Mouse (Mus musculus): ENCODE measurements around the gene Corin. TPM values are rescaled to one million over a fixed set of nuclear protein-coding genes. Genes with fewer than 3 reads are reported as not detected.

Corin gene
- polyA plus RNA-seq, 1 experiment from 2014 or later = 4.5 TPM

DNA sequence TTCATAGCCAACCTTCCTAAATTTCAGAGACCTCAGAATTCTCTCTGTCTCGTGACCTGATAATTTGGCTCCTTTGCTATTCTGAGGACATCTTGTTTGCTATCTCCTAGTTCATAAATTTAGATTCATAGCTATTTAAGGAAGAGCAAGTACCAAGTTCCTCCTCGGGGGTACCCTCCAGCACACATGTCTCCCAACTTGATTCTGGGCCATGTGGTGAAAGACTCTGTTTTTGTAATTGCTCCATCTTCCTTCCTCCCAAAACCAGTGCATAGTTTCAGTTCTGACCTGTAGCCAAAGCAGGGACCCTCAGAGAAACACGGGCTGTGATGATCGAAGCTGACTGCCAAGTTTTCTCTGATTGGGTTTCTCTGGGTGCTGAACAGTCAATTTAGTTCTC lies 7.5 kb downstream of the Corin start:
- Histone ChIP-seq H3K27ac (replicated peaks; ENCODE audit: low read depth, low read length) (no peak overlapping the region), H3K36me3 (ENCODE audit: control insufficient read depth, insufficient read depth, low read length) (no peaks in the 10 kb centered on the region), H3K27me3 (replicated peaks; ENCODE audit: control insufficient read depth, insufficient read depth, low read length) (no peaks in the 10 kb centered on the region), H3K4me3 (ENCODE audit: low read depth, low read length) (no peak overlapping the region), H3K9me3 (ENCODE audit: control insufficient read depth, low read length) (no peaks in the 10 kb centered on the region), H3K4me1 (ENCODE audit: control insufficient read depth, insufficient read depth, low read length) (no peaks in the 10 kb centered on the region), H3K4me2 (ENCODE audit: low read depth, low read length) (no peak overlapping the region), H3K9ac (ENCODE audit: low read depth, low read length) (no peak overlapping the region)
- 68% methylated on average over 4 of the region's 4 CpGs for WGBS
- DNase-seq (ENCODE audit: low spot score) (no peak), ATAC-seq (ENCODE audit: low read depth) (no peak)

DNA sequence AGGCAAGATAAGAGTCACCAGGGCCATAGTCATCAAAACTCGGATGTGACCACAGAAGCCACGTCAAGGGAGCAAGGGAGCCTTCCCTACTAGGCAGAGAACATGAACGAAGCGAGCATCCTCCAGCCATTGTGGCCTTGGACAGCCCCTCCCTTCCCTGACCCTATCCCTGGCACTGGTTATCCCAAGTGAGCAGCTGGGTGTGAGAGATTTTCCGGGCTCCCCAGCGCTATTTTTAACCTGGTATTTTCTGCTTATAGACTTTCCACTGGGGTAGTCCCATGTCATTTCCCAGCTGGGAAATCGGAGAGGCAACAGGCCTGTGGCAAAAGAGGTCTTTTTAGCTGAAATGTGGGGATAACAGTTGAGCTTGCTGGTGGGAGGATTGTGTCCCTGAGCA lies 10.4 kb downstream of the Corin start:
- H3K4me2 ChIP-seq (ENCODE audit: low read depth, low read length) = no peak overlapping the region
- no peaks in the 10 kb centered on the region for H3K27me3 ChIP-seq (replicated peaks; ENCODE audit: control insufficient read depth, insufficient read depth, low read length)
- H3K36me3 ChIP-seq (ENCODE audit: control insufficient read depth, insufficient read depth, low read length) = no peaks in the 10 kb centered on the region
- no peaks in the 10 kb centered on the region for H3K4me1 ChIP-seq (ENCODE audit: control insufficient read depth, insufficient read depth, low read length)
- DNase-seq (ENCODE audit: low spot score) = peak; percentile 43
- H3K4me3 ChIP-seq (ENCODE audit: low read depth, low read length) = no peak overlapping the region
- ATAC-seq (ENCODE audit: low read depth) = peak; percentile 67; the same call in 1 of the 2 replicates
- H3K9ac ChIP-seq (ENCODE audit: low read depth, low read length) = no peak overlapping the region
- no peaks in the 10 kb centered on the region for H3K9me3 ChIP-seq (ENCODE audit: control insufficient read depth, low read length)
- H3K27ac ChIP-seq (replicated peaks; ENCODE audit: low read depth, low read length) = no peak overlapping the region
- WGBS = 75% methylated on average over 7 of the region's 7 CpGs

DNA sequence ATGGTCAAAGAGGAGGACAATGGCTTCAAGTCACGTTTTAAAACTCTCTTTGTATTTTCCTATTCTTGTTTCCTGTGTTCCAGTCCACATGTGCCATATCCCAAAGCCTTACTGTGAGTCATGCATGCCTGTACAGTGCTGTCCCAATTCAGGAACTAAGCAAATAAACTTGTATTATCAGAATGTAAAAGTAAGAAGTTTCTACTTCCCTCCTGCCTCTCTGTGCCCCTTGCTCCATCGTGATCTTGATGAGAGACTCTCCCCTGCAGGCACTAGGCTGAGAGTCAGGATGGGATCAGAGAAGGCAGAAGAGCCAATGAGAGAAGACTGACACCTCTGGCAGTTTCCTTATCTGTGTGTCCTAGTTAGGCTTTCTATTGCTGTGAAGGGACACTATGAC lies 13.0 kb downstream of the Corin start:
- Histone ChIP-seq H3K4me3 (ENCODE audit: low read depth, low read length) (no peak overlapping the region), H3K4me2 (ENCODE audit: low read depth, low read length) (no peak overlapping the region), H3K9me3 (ENCODE audit: control insufficient read depth, low read length) (no peaks in the 10 kb centered on the region), H3K36me3 (ENCODE audit: control insufficient read depth, insufficient read depth, low read length) (no peaks in the 10 kb centered on the region), H3K27me3 (replicated peaks; ENCODE audit: control insufficient read depth, insufficient read depth, low read length) (no peaks in the 10 kb centered on the region), H3K27ac (replicated peaks; ENCODE audit: low read depth, low read length) (no peak overlapping the region), H3K9ac (ENCODE audit: low read depth, low read length) (no peak overlapping the region), H3K4me1 (ENCODE audit: control insufficient read depth, insufficient read depth, low read length) (no peaks in the 10 kb centered on the region)
- DNase-seq (ENCODE audit: low spot score) = no peak
- no peak for ATAC-seq (ENCODE audit: low read depth)
- 52% methylated on average over 2 of the region's 2 CpGs for WGBS

DNA sequence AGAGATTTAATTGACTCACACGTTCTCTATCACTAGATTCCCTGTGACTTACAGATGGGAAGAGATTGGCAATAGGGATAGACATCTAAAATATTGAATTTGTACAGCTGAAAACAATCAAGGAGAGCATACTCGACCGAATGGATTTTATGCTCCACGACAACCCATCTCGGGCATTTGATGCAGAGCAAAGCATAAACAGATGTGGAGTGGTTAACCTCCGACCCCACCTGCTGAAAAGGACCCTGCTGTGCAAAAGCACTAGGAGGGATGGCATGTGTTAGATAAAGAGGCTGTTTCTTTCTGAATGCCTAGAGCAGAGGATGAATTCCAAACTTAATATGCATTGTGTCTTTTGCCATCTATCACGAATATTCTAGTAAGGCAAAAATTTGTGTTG lies 23.8 kb downstream of the Corin start:
- Histone ChIP-seq H3K27ac (replicated peaks; ENCODE audit: low read depth, low read length) (no peak overlapping the region), H3K9me3 (ENCODE audit: control insufficient read depth, low read length) (no peaks in the 10 kb centered on the region), H3K4me2 (ENCODE audit: low read depth, low read length) (no peak overlapping the region), H3K4me3 (ENCODE audit: low read depth, low read length) (no peak overlapping the region), H3K36me3 (ENCODE audit: control insufficient read depth, insufficient read depth, low read length) (no peaks in the 10 kb centered on the region), H3K9ac (ENCODE audit: low read depth, low read length) (no peak overlapping the region), H3K27me3 (replicated peaks; ENCODE audit: control insufficient read depth, insufficient read depth, low read length) (no peaks in the 10 kb centered on the region), H3K4me1 (ENCODE audit: control insufficient read depth, insufficient read depth, low read length) (no peaks in the 10 kb centered on the region)
- ATAC-seq (ENCODE audit: low read depth) (no peak), DNase-seq (ENCODE audit: low spot score) (no peak)
- 16% methylated on average over 7 of the region's 7 CpGs for WGBS

DNA sequence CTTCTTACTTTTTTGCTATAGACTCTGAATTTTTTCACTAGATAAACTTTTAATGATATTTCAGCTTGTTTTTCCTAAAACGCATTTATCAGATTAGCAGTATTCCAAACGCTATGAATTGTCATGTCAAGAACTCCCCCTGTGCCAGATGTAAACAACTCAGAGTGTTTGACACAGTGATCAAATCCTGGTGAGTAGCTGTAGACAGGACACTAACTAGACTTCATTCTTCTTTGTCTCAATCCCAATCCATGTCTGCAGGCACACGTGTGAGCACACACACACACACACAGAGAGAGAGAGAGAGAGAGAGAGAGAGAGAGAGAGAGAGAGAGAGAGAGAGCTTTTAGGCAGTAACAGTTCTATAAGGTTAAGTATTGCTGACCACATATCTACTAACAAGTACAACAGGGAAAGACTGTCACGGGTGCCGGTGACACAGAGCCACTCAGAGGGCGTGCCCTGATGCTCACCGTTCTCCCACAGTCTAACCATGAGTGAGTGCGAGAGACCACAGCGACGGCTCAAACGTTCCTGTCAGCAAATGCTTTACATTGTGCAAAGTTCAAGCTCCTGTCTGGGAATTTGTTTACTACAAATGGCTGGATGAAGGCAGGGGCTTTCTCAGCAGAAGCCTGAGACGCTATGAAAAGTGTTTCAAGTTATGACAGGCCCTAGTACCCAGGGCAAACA lies 31.8 kb downstream of the Corin start:
- DNase-seq (ENCODE audit: low spot score) = no peak
- 57% methylated on average over 12 of the region's 12 CpGs for WGBS

DNA sequence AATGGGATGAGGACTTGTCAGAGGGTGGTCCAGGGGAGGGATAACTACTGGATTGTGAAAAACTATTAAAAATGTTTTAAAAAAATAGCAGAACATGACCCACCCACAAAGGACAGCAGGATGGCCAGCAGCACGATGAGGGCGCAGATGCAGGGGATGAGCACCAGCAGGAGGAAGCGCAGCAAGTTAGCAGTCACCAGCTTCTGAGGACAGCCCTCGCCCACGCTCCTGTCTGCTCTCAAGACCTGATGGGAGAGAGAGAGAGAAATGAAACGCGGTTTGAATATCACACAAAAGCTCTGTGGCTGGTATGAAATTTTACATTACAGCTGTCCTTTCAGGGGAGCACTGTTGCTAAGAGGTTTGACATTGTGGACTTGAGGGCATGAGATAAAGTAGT lies 32.5 kb downstream of the Corin start:
- Histone ChIP-seq H3K4me2 (ENCODE audit: low read depth, low read length) (no peak overlapping the region), H3K9ac (ENCODE audit: low read depth, low read length) (no peak overlapping the region), H3K4me1 (ENCODE audit: control insufficient read depth, insufficient read depth, low read length) (no peaks in the 10 kb centered on the region), H3K36me3 (ENCODE audit: control insufficient read depth, insufficient read depth, low read length) (no peaks in the 10 kb centered on the region), H3K27me3 (replicated peaks; ENCODE audit: control insufficient read depth, insufficient read depth, low read length) (no peaks in the 10 kb centered on the region), H3K27ac (replicated peaks; ENCODE audit: low read depth, low read length) (no peak overlapping the region), H3K4me3 (ENCODE audit: low read depth, low read length) (no peak overlapping the region), H3K9me3 (ENCODE audit: control insufficient read depth, low read length) (no peaks in the 10 kb centered on the region)
- DNase-seq (ENCODE audit: low spot score) = no peak
- no peak for ATAC-seq (ENCODE audit: low read depth)
- 76% methylated on average over 7 of the region's 7 CpGs for WGBS

More for the DNA sequence above, 31.8 kb downstream of the Corin start:
- Histone ChIP-seq H3K27ac (replicated peaks; ENCODE audit: low read depth, low read length) (no peak overlapping the region), H3K4me1 (ENCODE audit: control insufficient read depth, insufficient read depth, low read length) (no peaks in the 10 kb centered on the region), H3K36me3 (ENCODE audit: control insufficient read depth, insufficient read depth, low read length) (no peaks in the 10 kb centered on the region), H3K9me3 (ENCODE audit: control insufficient read depth, low read length) (no peaks in the 10 kb centered on the region), H3K27me3 (replicated peaks; ENCODE audit: control insufficient read depth, insufficient read depth, low read length) (no peaks in the 10 kb centered on the region), H3K4me2 (ENCODE audit: low read depth, low read length) (no peak overlapping the region), H3K9ac (ENCODE audit: low read depth, low read length) (no peak overlapping the region), H3K4me3 (ENCODE audit: low read depth, low read length) (no peak overlapping the region)
- ATAC-seq (ENCODE audit: low read depth) = no peak

DNA sequence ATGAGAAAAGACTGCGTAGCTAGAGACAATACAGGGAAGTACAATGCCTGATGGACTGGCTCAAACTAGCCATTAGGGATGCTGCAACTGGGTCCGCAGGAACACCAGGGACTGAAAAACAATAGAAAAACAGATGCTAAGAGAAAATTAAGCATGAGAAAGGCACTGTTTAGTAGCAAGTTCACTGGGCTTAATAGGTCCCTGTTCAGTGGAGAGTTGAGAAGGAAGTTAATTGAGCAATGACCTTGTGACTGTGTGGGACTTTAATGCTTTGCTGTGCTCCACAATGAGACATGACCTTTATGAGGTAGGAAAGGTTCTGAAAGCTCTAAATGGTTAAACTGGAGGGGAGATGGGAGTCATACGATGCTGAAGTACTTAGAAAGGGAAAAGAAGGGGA lies 39.3 kb downstream of the Corin start:
- Histone ChIP-seq H3K27ac (replicated peaks; ENCODE audit: low read depth, low read length) (no peak overlapping the region), H3K9ac (ENCODE audit: low read depth, low read length) (no peak overlapping the region), H3K4me2 (ENCODE audit: low read depth, low read length) (no peak overlapping the region), H3K36me3 (ENCODE audit: control insufficient read depth, insufficient read depth, low read length) (no peaks in the 10 kb centered on the region), H3K4me1 (ENCODE audit: control insufficient read depth, insufficient read depth, low read length) (no peaks in the 10 kb centered on the region), H3K4me3 (ENCODE audit: low read depth, low read length) (no peak overlapping the region), H3K27me3 (replicated peaks; ENCODE audit: control insufficient read depth, insufficient read depth, low read length) (no peaks in the 10 kb centered on the region), H3K9me3 (ENCODE audit: control insufficient read depth, low read length) (no peaks in the 10 kb centered on the region)
- DNase-seq (ENCODE audit: low spot score) (no peak), ATAC-seq (ENCODE audit: low read depth) (no peak)
- WGBS = 76% methylated on average over 3 of the region's 3 CpGs

DNA sequence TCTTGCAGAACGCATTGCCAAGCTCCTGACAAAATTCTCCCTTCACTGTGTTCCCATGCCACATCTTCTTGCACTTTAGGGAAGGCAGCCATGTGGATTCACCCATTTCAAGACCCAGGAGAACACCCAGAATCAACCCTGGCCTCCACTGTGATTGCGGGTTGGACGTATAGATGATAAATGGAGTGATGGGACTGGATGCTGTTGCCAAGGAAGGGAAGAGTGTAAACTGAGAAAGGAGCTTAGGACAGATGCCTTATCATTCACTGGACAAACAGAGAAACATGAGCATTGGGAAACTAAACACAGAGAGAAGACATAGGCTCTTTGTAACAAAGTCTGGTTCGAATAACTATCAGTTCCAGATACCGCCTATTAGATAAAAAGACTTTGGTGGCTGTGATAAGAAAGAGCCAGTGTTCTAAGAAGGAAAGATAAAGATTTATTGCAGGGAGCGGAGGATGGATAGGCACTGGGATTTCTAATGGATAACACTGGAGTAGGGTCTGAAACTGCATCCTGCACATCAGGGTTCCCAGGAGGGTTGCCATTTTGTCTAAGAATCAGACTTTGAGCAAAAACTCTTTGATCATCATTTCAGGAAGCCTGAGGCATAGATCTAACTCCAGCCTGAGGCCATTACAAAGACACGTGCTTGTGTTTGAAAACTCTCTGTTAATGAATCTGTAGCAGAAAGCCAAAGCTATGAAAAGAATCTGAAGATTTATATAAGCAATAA lies 44.7 kb downstream of the Corin start:
- Histone ChIP-seq H3K9me3 (ENCODE audit: control insufficient read depth, low read length) (no peaks in the 10 kb centered on the region), H3K36me3 (ENCODE audit: control insufficient read depth, insufficient read depth, low read length) (no peaks in the 10 kb centered on the region), H3K9ac (ENCODE audit: low read depth, low read length) (no peak overlapping the region), H3K4me1 (ENCODE audit: control insufficient read depth, insufficient read depth, low read length) (no peaks in the 10 kb centered on the region), H3K4me3 (ENCODE audit: low read depth, low read length) (no peak overlapping the region), H3K27me3 (replicated peaks; ENCODE audit: control insufficient read depth, insufficient read depth, low read length) (no peaks in the 10 kb centered on the region), H3K27ac (replicated peaks; ENCODE audit: low read depth, low read length) (no peak overlapping the region), H3K4me2 (ENCODE audit: low read depth, low read length) (no peak overlapping the region)
- ATAC-seq (ENCODE audit: low read depth) (no peak), DNase-seq (ENCODE audit: low spot score) (no peak)
- WGBS = 68% methylated on average over 7 of the region's 7 CpGs

DNA sequence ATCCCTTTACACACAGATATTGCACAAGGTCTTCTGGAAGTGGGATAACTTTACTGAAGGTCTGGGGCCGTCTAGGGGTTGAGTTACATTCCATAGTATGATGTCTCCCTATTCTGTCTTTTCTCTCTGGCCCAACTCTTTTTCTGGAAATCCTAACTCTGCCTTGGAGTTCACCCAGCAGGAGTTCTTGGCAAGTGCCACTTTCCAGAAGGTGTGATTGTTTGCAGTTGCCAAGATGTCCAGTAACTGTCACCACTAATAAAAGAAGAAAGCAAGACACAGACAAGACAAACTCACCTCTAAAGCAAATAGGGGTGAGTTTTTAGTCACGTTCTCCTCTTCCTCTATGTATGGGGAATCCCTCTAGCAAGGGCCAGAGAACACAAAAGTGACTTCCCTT lies 50.6 kb downstream of the Corin start:
- Histone ChIP-seq H3K9me3 (ENCODE audit: control insufficient read depth, low read length) (no peaks in the 10 kb centered on the region), H3K4me3 (ENCODE audit: low read depth, low read length) (no peak overlapping the region), H3K36me3 (ENCODE audit: control insufficient read depth, insufficient read depth, low read length) (no peaks in the 10 kb centered on the region), H3K4me2 (ENCODE audit: low read depth, low read length) (no peak overlapping the region), H3K27me3 (replicated peaks; ENCODE audit: control insufficient read depth, insufficient read depth, low read length) (no peaks in the 10 kb centered on the region), H3K9ac (ENCODE audit: low read depth, low read length) (no peak overlapping the region), H3K4me1 (ENCODE audit: control insufficient read depth, insufficient read depth, low read length) (no peaks in the 10 kb centered on the region), H3K27ac (replicated peaks; ENCODE audit: low read depth, low read length) (no peak overlapping the region)
- WGBS = 57% methylated on average over 2 of the region's 2 CpGs
- DNase-seq (ENCODE audit: low spot score) (no peak), ATAC-seq (ENCODE audit: low read depth) (no peak; the same call in 1 of the 2 replicates)
